Mouse (Mus musculus): Measurements from ENCODE around the gene Otos.

DNA sequence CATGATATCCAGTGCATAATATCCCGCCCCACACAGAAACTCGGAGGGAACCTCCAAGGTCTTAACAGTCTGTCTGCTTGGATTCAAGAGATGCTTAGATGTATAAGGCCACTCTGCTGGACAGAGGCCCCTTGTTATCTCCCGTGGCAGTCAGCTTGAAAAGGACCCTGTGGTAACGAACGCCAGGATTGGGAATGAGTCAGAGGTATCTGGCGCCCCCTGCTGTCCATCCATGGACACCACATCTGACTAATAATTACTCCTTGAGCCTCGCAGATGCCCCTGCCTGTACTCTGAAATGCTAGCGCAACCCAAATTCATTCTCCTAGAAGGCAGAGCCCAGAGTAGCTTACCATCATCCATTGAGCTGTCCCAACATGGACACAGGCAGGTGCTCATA is 889 bp downstream of the Otos start:
- TF ChIP-seq CTCF (conservative IDR thresholded peaks at IDR 0.05; ENCODE audit: low read length), result peak; percentile 88
- no peak for TF ChIP-seq NANOG (IDR thresholded peaks at IDR 0.05; ENCODE audit: borderline replicate concordance, low read length)

All from E14TG2a.4 (cell line).